9 mouse cellular contexts compared by ENCODE assay signal in genomic region chr8:80982829-80983228, GRCm38 (mm10). TPM values are rescaled to one million over a fixed set of nuclear protein-coding genes. Genes with fewer than 3 reads are reported as not detected.
A peak's percentile ranks its signal among the peaks of the same experiment; 100 is the strongest.
DNase-seq lines count a peak whose midpoint lies in the region; ATAC-seq and TF ChIP-seq lines count a peak whose summit lies in the region.
"Had no signal": no experiment of that assay in that cellular context is flagged by ENCODE, and none has a peak within 500 bp of the region (broad histone marks: within the 10 kb centered on the region; RNA-seq: fewer than 3 reads in every experiment).

No protein-coding gene starts in this region.

- H3K4me1 ChIP-seq in kidney, embryonic 15.5 days, result 0 out of 2 replicates have a peak, but pooled peaks cover 4% of the 10 kb centered on the region
- no peaks in the 10 kb centered on the region for H3K4me1 ChIP-seq in intestine, postnatal 0 days (replicated peaks; ENCODE audit: control insufficient read depth, insufficient read depth, low read length)

- H3K9ac ChIP-seq in kidney, embryonic 15.5 days, result no peak overlapping the region
- no peak overlapping the region for H3K9ac ChIP-seq in intestine, postnatal 0 days (ENCODE audit: low read depth, low read length)
- H3K9ac ChIP-seq: heart, embryonic 15.5 days had no signal

- DNase-seq in adrenal gland, adult (ENCODE audit: inconsistent age in 2 of 2, low spot score in 1 of 2), result peak; percentile 34 to 82
- DNase-seq in adrenal gland, postnatal 4 days (ENCODE audit: low spot score in 2 of 2), result no peak
- DNase-seq in kidney, postnatal 25 days, result peak; percentile 40 to 48
- DNase-seq in adrenal gland, postnatal 36 days, result peak; percentile 25 to 41
- peak; percentile 25 to 66 for DNase-seq in layer of hippocampus, adult 18-20 months (ENCODE audit: low spot score in 2 of 2)
- DNase-seq in right cerebral cortex, postnatal 4 days, result no peak

- no peak overlapping the region for H3K4me3 ChIP-seq in kidney, embryonic 15.5 days (replicated peaks)
- no peak overlapping the region for H3K4me3 ChIP-seq in intestine, postnatal 0 days (ENCODE audit: low read depth, low read length)
- H3K4me3 ChIP-seq: heart, embryonic 15.5 days had no signal

- no peak for ATAC-seq in kidney, embryonic 15.5 days (replicated peaks; ENCODE audit: low FRiP score)
- no peak for ATAC-seq in intestine, postnatal 0 days

- 81% methylated on average over 4 of the region's 4 CpGs for WGBS in kidney, embryonic 15.5 days
- 48% methylated on average over 4 of the region's 4 CpGs for WGBS in intestine, postnatal 0 days

- no peaks in the 10 kb centered on the region for H3K27me3 ChIP-seq in kidney, embryonic 15.5 days
- H3K27me3 ChIP-seq in intestine, postnatal 0 days (replicated peaks; ENCODE audit: control insufficient read depth, insufficient read depth, low read length), result no peaks in the 10 kb centered on the region
- H3K27me3 ChIP-seq: heart, embryonic 15.5 days had no signal

- TF ChIP-seq CTCF in intestine, postnatal 0 days (IDR thresholded peaks at IDR 0.05; ENCODE audit: low read depth), result no peak

- H3K27ac ChIP-seq in kidney, embryonic 15.5 days, result no peak overlapping the region
- H3K27ac ChIP-seq in intestine, postnatal 0 days (ENCODE audit: low read depth, low read length), result no peak overlapping the region
- H3K27ac ChIP-seq: heart, embryonic 15.5 days had no signal

- no peak overlapping the region for H3K4me2 ChIP-seq in kidney, embryonic 15.5 days
- H3K4me2 ChIP-seq in intestine, postnatal 0 days (replicated peaks; ENCODE audit: low read depth), result no peak overlapping the region
- H3K4me2 ChIP-seq: heart, embryonic 15.5 days had no signal

- peaks cover 79% of the 10 kb centered on the region for H3K36me3 ChIP-seq in kidney, embryonic 15.5 days
- H3K36me3 ChIP-seq in intestine, postnatal 0 days (ENCODE audit: control insufficient read depth, insufficient read depth), result peaks cover 44% of the 10 kb centered on the region

- H3K9me3 ChIP-seq in kidney, embryonic 15.5 days (replicated peaks), result no peaks in the 10 kb centered on the region
- H3K9me3 ChIP-seq in intestine, postnatal 0 days (ENCODE audit: control insufficient read depth), result no peaks in the 10 kb centered on the region
- H3K9me3 ChIP-seq: heart, embryonic 15.5 days had no signal

RNA-seq across cellular contexts. Expression of gene Usp38, which starts 31.9 kb away (rescaled TPM):
- total RNA-seq in adrenal gland, postnatal 4 days (2021), result 10 to 100 TPM; 27.4 to 27.6 TPM
- polyA plus RNA-seq in kidney, embryonic 15.5 days (2015; fragmentation: Nextera tagmentation; extraction: Ambion mirVana), result 18.3 and 20.0 TPM in 2 replicates
- total RNA-seq in adrenal gland, postnatal 36 days (2021), result 10 to 100 TPM; 24.1 to 24.5 TPM
- 10 to 100 TPM; 23.4 to 23.5 TPM for total RNA-seq in layer of hippocampus, adult 18-20 months (2021)
- polyA plus RNA-seq in intestine, postnatal 0 days (2015; fragmentation: Nextera tagmentation; extraction: Ambion mirVana), result 9.4 and 10.6 TPM in 2 replicates

Comparison
In these comparisons a context has a peak if more than half of its experiments do, and no peak if none do; other contexts are left out.
1. DNase-seq: peak in adrenal gland, adult (2 of 2), kidney, postnatal 25 days (2 of 2), adrenal gland, postnatal 36 days (2 of 2) and layer of hippocampus, adult 18-20 months (2 of 2); none in adrenal gland, postnatal 4 days (0 of 2) and right cerebral cortex, postnatal 4 days (single experiment).